Mouse (Mus musculus): Measurements from ENCODE around the gene Lamc3.
"Not testable (repeated sequence)": the region's sequence is repeated elsewhere in the genome, so short reads cannot be mapped to it uniquely, and the experiment has no call there.

The Lamc3 gene

GRCm38 (mm10) chr2:31878610-31879009 lies 8.5 kb upstream of the Lamc3 start:
- DNase-seq: no peak

GRCm38 (mm10) chr2:31880868-31881267 lies 6.2 kb upstream of the Lamc3 start:
- DNase-seq: no peak

- no peak for DNase-seq
Measured at GRCm38 (mm10) chr2:31883061-31883460, 4.0 kb upstream of the Lamc3 start.

- DNase-seq: peak; percentile 26 to 39
Measured at GRCm38 (mm10) chr2:31884806-31885205, 2.3 kb upstream of the Lamc3 start.

- DNase-seq: no peak
Measured at GRCm38 (mm10) chr2:31888871-31889270, 1.8 kb downstream of the Lamc3 start.

GRCm38 (mm10) chr2:31891219-31891618 lies 4.1 kb downstream of the Lamc3 start:
- no peak for DNase-seq

GRCm38 (mm10) chr2:31893110-31893669 lies 6.1 kb downstream of the Lamc3 start:
- DNase-seq: no peak

- no peak for DNase-seq
Measured at GRCm38 (mm10) chr2:31894221-31894870, 7.3 kb downstream of the Lamc3 start.

GRCm38 (mm10) chr2:31900932-31901331 lies 13.8 kb downstream of the Lamc3 start:
- DNase-seq: no peak

- DNase-seq: no peak
Measured at GRCm38 (mm10) chr2:31901659-31902362, 14.7 kb downstream of the Lamc3 start.

GRCm38 (mm10) chr2:31904089-31904488 lies 17.0 kb downstream of the Lamc3 start:
- no peak for DNase-seq

GRCm38 (mm10) chr2:31904622-31905021 lies 17.5 kb downstream of the Lamc3 start:
- DNase-seq: no peak

GRCm38 (mm10) chr2:31905682-31906081 lies 18.6 kb downstream of the Lamc3 start:
- no peak for DNase-seq

GRCm38 (mm10) chr2:31906407-31906806 lies 19.3 kb downstream of the Lamc3 start:
- no peak for DNase-seq

- DNase-seq: peak in 1 of 2 experiments; percentile 15
Measured at GRCm38 (mm10) chr2:31912575-31912974, 25.5 kb downstream of the Lamc3 start.

GRCm38 (mm10) chr2:31914213-31914612 lies 27.1 kb downstream of the Lamc3 start:
- not testable (repeated sequence) for DNase-seq

GRCm38 (mm10) chr2:31915112-31915511 lies 28.0 kb downstream of the Lamc3 start:
- DNase-seq: peak; percentile 81

GRCm38 (mm10) chr2:31917636-31918035 lies 30.5 kb downstream of the Lamc3 start:
- DNase-seq: peak; percentile 24 to 30

GRCm38 (mm10) chr2:31923645-31924044 lies 36.6 kb downstream of the Lamc3 start:
- DNase-seq: no peak

- peak; percentile 29 to 38 for DNase-seq
Measured at GRCm38 (mm10) chr2:31924811-31925210, 37.7 kb downstream of the Lamc3 start.

- no peak for DNase-seq
Measured at GRCm38 (mm10) chr2:31925936-31926335, 38.8 kb downstream of the Lamc3 start.

- DNase-seq: no peak
Measured at GRCm38 (mm10) chr2:31929664-31930063, 42.6 kb downstream of the Lamc3 start.

- DNase-seq: no peak
Measured at GRCm38 (mm10) chr2:31934551-31934950, 47.5 kb downstream of the Lamc3 start.

- no peak for DNase-seq
Measured at GRCm38 (mm10) chr2:31935054-31935453, 48.0 kb downstream of the Lamc3 start.

Data from cerebellum, postnatal 36 days (tissue).